Mouse (Mus musculus): ENCODE data around the gene Shroom4. TPM values are rescaled to one million over a fixed set of nuclear protein-coding genes. Genes with fewer than 3 reads are reported as not detected.

Gene Shroom4
- polyA plus RNA-seq, 1 experiment from 2014 or later = 6.1 TPM

- no peak for ATAC-seq (ENCODE audit: insufficient number of reproducible peaks, insufficient read depth, low FRiP score, low read depth)
Measured at GRCm38 (mm10) chrX:6581181-6581580, 181.5 kb downstream of the Shroom4 start.

GRCm38 (mm10) chrX:6582646-6583045 is 183.0 kb downstream of the Shroom4 start:
- H3K27me3 ChIP-seq (ENCODE audit: control insufficient read depth, insufficient read depth, low read length) = no peaks in the 10 kb centered on the region
- H3K36me3 ChIP-seq (ENCODE audit: control insufficient read depth, insufficient read depth, low read length) = no peaks in the 10 kb centered on the region
- no peak overlapping the region for H3K27ac ChIP-seq (ENCODE audit: low read length)
- no peaks in the 10 kb centered on the region for H3K9me3 ChIP-seq (ENCODE audit: control insufficient read depth, low read depth, low read length)
- no peaks in the 10 kb centered on the region for H3K4me1 ChIP-seq (ENCODE audit: control insufficient read depth, insufficient read depth, low read length)
- H3K9ac ChIP-seq (replicated peaks; ENCODE audit: low read depth, low read length) = no peak overlapping the region
- no peak overlapping the region for H3K4me3 ChIP-seq (ENCODE audit: low read depth, low read length)
- 89% methylated on average over 2 of the region's 2 CpGs for WGBS
- ATAC-seq (ENCODE audit: insufficient number of reproducible peaks, insufficient read depth, low FRiP score, low read depth) = no peak
- no peak overlapping the region for H3K4me2 ChIP-seq (replicated peaks; ENCODE audit: low read depth, low read length)

More at GRCm38 (mm10) chrX:6581181-6581580, 181.5 kb downstream of the Shroom4 start:
- no peaks in the 10 kb centered on the region for H3K9me3 ChIP-seq (ENCODE audit: control insufficient read depth, low read depth, low read length)
- no peak overlapping the region for H3K27ac ChIP-seq (ENCODE audit: low read length)
- H3K4me3 ChIP-seq (ENCODE audit: low read depth, low read length) = no peak overlapping the region
- no peak overlapping the region for H3K4me2 ChIP-seq (replicated peaks; ENCODE audit: low read depth, low read length)
- no peak overlapping the region for H3K9ac ChIP-seq (replicated peaks; ENCODE audit: low read depth, low read length)
- no peaks in the 10 kb centered on the region for H3K27me3 ChIP-seq (ENCODE audit: control insufficient read depth, insufficient read depth, low read length)
- 55% methylated on average over 1 of the region's 1 CpGs for WGBS
- no peaks in the 10 kb centered on the region for H3K4me1 ChIP-seq (ENCODE audit: control insufficient read depth, insufficient read depth, low read length)
- H3K36me3 ChIP-seq (ENCODE audit: control insufficient read depth, insufficient read depth, low read length) = no peaks in the 10 kb centered on the region

DNA sequence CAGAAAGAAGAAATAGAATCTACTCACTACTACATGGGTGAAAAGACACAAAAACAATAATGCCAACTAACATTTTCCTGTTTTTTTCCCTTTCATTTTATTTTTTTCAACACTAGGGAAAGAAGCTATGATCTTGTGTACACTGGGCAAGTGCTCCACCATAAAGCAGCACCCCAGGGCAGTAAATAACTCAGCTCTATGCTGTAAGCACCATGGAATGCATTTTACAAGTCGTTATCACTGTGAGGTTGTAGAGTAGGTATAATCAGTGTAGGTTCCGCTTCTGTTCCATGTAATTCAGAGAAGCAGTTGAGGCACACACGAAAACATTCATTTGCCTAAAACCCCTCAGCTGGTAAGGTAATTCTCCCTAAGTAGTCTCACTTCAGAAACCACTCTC is 194.5 kb downstream of the Shroom4 start:
- no peaks in the 10 kb centered on the region for H3K4me1 ChIP-seq (ENCODE audit: control insufficient read depth, insufficient read depth, low read length)
- no peak overlapping the region for H3K4me3 ChIP-seq (ENCODE audit: low read depth, low read length)
- no peaks in the 10 kb centered on the region for H3K9me3 ChIP-seq (ENCODE audit: control insufficient read depth, low read depth, low read length)
- H3K27ac ChIP-seq (ENCODE audit: low read length) = no peak overlapping the region
- no peak overlapping the region for H3K4me2 ChIP-seq (replicated peaks; ENCODE audit: low read depth, low read length)
- no peak for ATAC-seq (ENCODE audit: insufficient number of reproducible peaks, insufficient read depth, low FRiP score, low read depth)
- no peaks in the 10 kb centered on the region for H3K36me3 ChIP-seq (ENCODE audit: control insufficient read depth, insufficient read depth, low read length)
- 79% methylated on average over 3 of the region's 3 CpGs for WGBS
- H3K27me3 ChIP-seq (ENCODE audit: control insufficient read depth, insufficient read depth, low read length) = no peaks in the 10 kb centered on the region
- no peak overlapping the region for H3K9ac ChIP-seq (replicated peaks; ENCODE audit: low read depth, low read length)

DNA sequence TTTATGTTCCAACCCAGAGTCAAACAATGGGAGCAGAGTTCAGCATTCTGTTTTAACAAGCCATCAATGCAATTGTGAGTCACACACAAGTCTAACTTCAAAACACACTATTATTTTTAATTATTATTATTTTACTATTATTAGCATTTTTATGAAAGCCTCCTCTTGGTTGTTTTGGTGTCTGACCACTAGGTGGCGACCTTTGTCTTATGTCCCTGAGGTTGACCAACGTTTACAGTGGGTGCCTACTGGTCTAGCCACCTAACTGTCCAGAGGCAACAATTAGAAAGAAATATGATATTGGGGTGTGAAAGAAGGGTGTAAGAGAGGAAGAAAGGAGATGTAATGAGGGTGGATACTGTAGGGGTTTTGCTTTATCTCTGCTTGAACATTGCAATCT is 254.4 kb downstream of the Shroom4 start:
- WGBS = 3% methylated on average over 2 of the region's 2 CpGs
- no peak for ATAC-seq (ENCODE audit: insufficient number of reproducible peaks, insufficient read depth, low FRiP score, low read depth)
- no peaks in the 10 kb centered on the region for H3K27me3 ChIP-seq (ENCODE audit: control insufficient read depth, insufficient read depth, low read length)
- no peak overlapping the region for H3K9ac ChIP-seq (replicated peaks; ENCODE audit: low read depth, low read length)
- H3K27ac ChIP-seq (ENCODE audit: low read length) = no peak overlapping the region
- no peaks in the 10 kb centered on the region for H3K4me1 ChIP-seq (ENCODE audit: control insufficient read depth, insufficient read depth, low read length)
- no peaks in the 10 kb centered on the region for H3K36me3 ChIP-seq (ENCODE audit: control insufficient read depth, insufficient read depth, low read length)
- no peak overlapping the region for H3K4me3 ChIP-seq (ENCODE audit: low read depth, low read length)
- H3K4me2 ChIP-seq (replicated peaks; ENCODE audit: low read depth, low read length) = no peak overlapping the region
- H3K9me3 ChIP-seq (ENCODE audit: control insufficient read depth, low read depth, low read length) = no peaks in the 10 kb centered on the region

- Histone ChIP-seq H3K27me3 (ENCODE audit: control insufficient read depth, insufficient read depth, low read length) (no peaks in the 10 kb centered on the region), H3K4me2 (replicated peaks; ENCODE audit: low read depth, low read length) (no peak overlapping the region), H3K36me3 (ENCODE audit: control insufficient read depth, insufficient read depth, low read length) (no peaks in the 10 kb centered on the region), H3K4me1 (ENCODE audit: control insufficient read depth, insufficient read depth, low read length) (no peaks in the 10 kb centered on the region), H3K9me3 (ENCODE audit: control insufficient read depth, low read depth, low read length) (no peaks in the 10 kb centered on the region), H3K27ac (ENCODE audit: low read length) (no peak overlapping the region), H3K4me3 (ENCODE audit: low read depth, low read length) (no peak overlapping the region), H3K9ac (replicated peaks; ENCODE audit: low read depth, low read length) (no peak overlapping the region)
- no peak for ATAC-seq (ENCODE audit: insufficient number of reproducible peaks, insufficient read depth, low FRiP score, low read depth)
- 97% methylated on average over 1 of the region's 1 CpGs for WGBS
Measured at GRCm38 (mm10) chrX:6658820-6659324, 259.2 kb downstream of the Shroom4 start.

Other genes with a start within 250 kb of the Shroom4 start
- gene Nudt10, start 226.8 kb upstream of the Shroom4 start, polyA plus RNA-seq (2014; fragmentation: Nextera tagmentation; extraction: Ambion mirVana) = 6.5 and 7.7 TPM in 2 replicates
- not detected in 2 replicates for gene Bmp15, start 79.1 kb upstream of the Shroom4 start, polyA plus RNA-seq (2014; fragmentation: Nextera tagmentation; extraction: Ambion mirVana)